In genomic region chr13:5211659-5212058, GRCm38 (mm10) we compare ENCODE assay signal across 23 mouse cellular contexts.
DNase-seq lines count a peak whose midpoint lies in the region; ATAC-seq and TF ChIP-seq lines count a peak whose summit lies in the region.
"Had no signal": no experiment of that assay in that cellular context is flagged by ENCODE, and none has a peak within 500 bp of the region (broad histone marks: within the 10 kb centered on the region; RNA-seq: fewer than 3 reads in every experiment).

No protein-coding gene starts in this region.

- no peaks in the 10 kb centered on the region for H3K9me3 ChIP-seq in embryonic facial prominence, embryonic 11.5 days (replicated peaks; ENCODE audit: control insufficient read depth, low read length)
- H3K9me3 ChIP-seq in embryonic facial prominence, embryonic 10.5 days = no peaks in the 10 kb centered on the region
- no peaks in the 10 kb centered on the region for H3K9me3 ChIP-seq in embryonic facial prominence, embryonic 14.5 days (ENCODE audit: control insufficient read depth, low read length)
- H3K9me3 ChIP-seq in limb, embryonic 12.5 days = no peaks in the 10 kb centered on the region
- H3K9me3 ChIP-seq in limb, embryonic 14.5 days (ENCODE audit: control insufficient read depth, low read length) = no peaks in the 10 kb centered on the region
- H3K9me3 ChIP-seq: embryonic facial prominence, embryonic 12.5 days; embryonic facial prominence, embryonic 15.5 days; forebrain, embryonic 10.5 days; forebrain, embryonic 12.5 days had no signal

- ATAC-seq in embryonic facial prominence, embryonic 11.5 days (replicated peaks; ENCODE audit: insufficient number of reproducible peaks, low FRiP score, low TSS enrichment, low read depth) = no peak
- ATAC-seq in embryonic facial prominence, embryonic 14.5 days (ENCODE audit: low read depth) = no peak
- peak; percentile 52; the same call in 1 of the 2 replicates for ATAC-seq in limb, embryonic 12.5 days (ENCODE audit: insufficient number of reproducible peaks, insufficient read depth, low FRiP score, low TSS enrichment, low read depth)
- ATAC-seq in limb, embryonic 14.5 days (ENCODE audit: low FRiP score, low read depth) = peak; percentile 82
- ATAC-seq: forebrain, embryonic 14.5 days; forebrain, embryonic 16.5 days had no signal

- TF ChIP-seq POLR2A in limb, embryonic 14.5 days (IDR thresholded peaks at IDR 0.05; ENCODE audit: borderline replicate concordance, extremely low read depth, insufficient read depth, insufficient read length) = no peak

- no peaks in the 10 kb centered on the region for H3K36me3 ChIP-seq in embryonic facial prominence, embryonic 11.5 days (replicated peaks; ENCODE audit: control insufficient read depth, insufficient read depth, low read depth, low read length)
- H3K36me3 ChIP-seq in embryonic facial prominence, embryonic 10.5 days (replicated peaks) = no peaks in the 10 kb centered on the region
- H3K36me3 ChIP-seq in embryonic facial prominence, embryonic 14.5 days (ENCODE audit: control insufficient read depth, insufficient read depth, low read length) = no peaks in the 10 kb centered on the region
- no peaks in the 10 kb centered on the region for H3K36me3 ChIP-seq in limb, embryonic 12.5 days
- no peaks in the 10 kb centered on the region for H3K36me3 ChIP-seq in limb, embryonic 14.5 days (ENCODE audit: control insufficient read depth, insufficient read depth, low read length)
- H3K36me3 ChIP-seq: embryonic facial prominence, embryonic 12.5 days; embryonic facial prominence, embryonic 15.5 days; forebrain, embryonic 10.5 days; forebrain, embryonic 12.5 days had no signal

- H3K27me3 ChIP-seq in embryonic facial prominence, embryonic 11.5 days (ENCODE audit: control insufficient read depth, insufficient read depth, low read length) = no peaks in the 10 kb centered on the region
- H3K27me3 ChIP-seq in embryonic facial prominence, embryonic 10.5 days (replicated peaks; ENCODE audit: low read depth, poor library complexity, severe bottlenecking) = no peaks in the 10 kb centered on the region
- H3K27me3 ChIP-seq in embryonic facial prominence, embryonic 14.5 days (replicated peaks; ENCODE audit: control insufficient read depth, insufficient read depth, low read length) = no peaks in the 10 kb centered on the region
- H3K27me3 ChIP-seq in limb, embryonic 12.5 days = no peaks in the 10 kb centered on the region
- H3K27me3 ChIP-seq in limb, embryonic 14.5 days (ENCODE audit: control insufficient read depth, insufficient read depth, low read length) = no peaks in the 10 kb centered on the region
- H3K27me3 ChIP-seq: embryonic facial prominence, embryonic 12.5 days; embryonic facial prominence, embryonic 15.5 days; forebrain, embryonic 12.5 days had no signal

- H3K4me2 ChIP-seq in embryonic facial prominence, embryonic 11.5 days (ENCODE audit: low read depth, low read length) = no peak overlapping the region
- H3K4me2 ChIP-seq in embryonic facial prominence, embryonic 14.5 days (ENCODE audit: low read depth, low read length) = no peak overlapping the region
- H3K4me2 ChIP-seq in limb, embryonic 12.5 days = no peak overlapping the region
- H3K4me2 ChIP-seq in limb, embryonic 14.5 days (replicated peaks; ENCODE audit: low read depth, low read length, severe bottlenecking) = no peak overlapping the region
- H3K4me2 ChIP-seq: embryonic facial prominence, embryonic 12.5 days; embryonic facial prominence, embryonic 15.5 days; forebrain, embryonic 12.5 days had no signal

- 60% methylated on average over 1 of the region's 1 CpGs for WGBS in embryonic facial prominence, embryonic 11.5 days
- WGBS in embryonic facial prominence, embryonic 10.5 days = 85% methylated on average over 1 of the region's 1 CpGs
- 26% methylated on average over 1 of the region's 1 CpGs for WGBS in embryonic facial prominence, embryonic 14.5 days
- WGBS in limb, embryonic 12.5 days = 11% methylated on average over 1 of the region's 1 CpGs
- WGBS in limb, embryonic 14.5 days = 18% methylated on average over 1 of the region's 1 CpGs

- no peak overlapping the region for H3K4me3 ChIP-seq in embryonic facial prominence, embryonic 11.5 days (ENCODE audit: low read depth, low read length)
- no peak overlapping the region for H3K4me3 ChIP-seq in embryonic facial prominence, embryonic 10.5 days
- H3K4me3 ChIP-seq in embryonic facial prominence, embryonic 14.5 days (ENCODE audit: low read depth, low read length) = no peak overlapping the region
- no peak overlapping the region for H3K4me3 ChIP-seq in limb, embryonic 12.5 days (replicated peaks)
- H3K4me3 ChIP-seq in limb, embryonic 14.5 days (replicated peaks; ENCODE audit: low read length) = no peak overlapping the region
- H3K4me3 ChIP-seq: embryonic facial prominence, embryonic 12.5 days; embryonic facial prominence, embryonic 15.5 days; erythroblast, embryonic 14.5 days; forebrain, embryonic 10.5 days; forebrain, embryonic 12.5 days had no signal

- no peak overlapping the region for H3K9ac ChIP-seq in embryonic facial prominence, embryonic 11.5 days (replicated peaks; ENCODE audit: low read length)
- H3K9ac ChIP-seq in embryonic facial prominence, embryonic 14.5 days (ENCODE audit: low read depth, low read length) = no peak overlapping the region
- H3K9ac ChIP-seq in limb, embryonic 12.5 days (replicated peaks) = no peak overlapping the region
- H3K9ac ChIP-seq in limb, embryonic 14.5 days (ENCODE audit: low read depth, low read length, severe bottlenecking) = no peak overlapping the region
- H3K9ac ChIP-seq: embryonic facial prominence, embryonic 12.5 days; embryonic facial prominence, embryonic 15.5 days; forebrain, embryonic 12.5 days had no signal

- DNase-seq in embryonic facial prominence, embryonic 11.5 days (ENCODE audit: low spot score) = peak; percentile 39
- no peak for DNase-seq in embryonic facial prominence, embryonic 10.5 days (ENCODE audit: low spot score)
- DNase-seq in embryonic facial prominence, embryonic 14.5 days (ENCODE audit: low spot score) = peak; percentile 29
- DNase-seq in limb, embryonic 14.5 days (ENCODE audit: low spot score) = peak; percentile 35
- no peak for DNase-seq in ovary, postnatal 10 days (ENCODE audit: low spot score)
- DNase-seq in ovary, postnatal 36 days (ENCODE audit: low spot score) = no peak
- DNase-seq: adrenal gland, adult 8-10 months; adrenal gland, postnatal 14 days; adrenal gland, postnatal 36 days; cerebellum, adult 11-12 months; cerebellum, adult 2 months; cerebellum, adult 9-10 months; cerebellum, postnatal 10 days; cerebellum, postnatal 25 days; embryo, embryonic 11 days had no signal

- no peaks in the 10 kb centered on the region for H3K4me1 ChIP-seq in embryonic facial prominence, embryonic 11.5 days (ENCODE audit: control insufficient read depth, insufficient read depth, low read length)
- no peaks in the 10 kb centered on the region for H3K4me1 ChIP-seq in embryonic facial prominence, embryonic 10.5 days
- no peaks in the 10 kb centered on the region for H3K4me1 ChIP-seq in embryonic facial prominence, embryonic 14.5 days (ENCODE audit: control insufficient read depth, insufficient read depth, low read length)
- peaks cover 7% of the 10 kb centered on the region for H3K4me1 ChIP-seq in limb, embryonic 12.5 days (replicated peaks)
- no peaks in the 10 kb centered on the region for H3K4me1 ChIP-seq in limb, embryonic 14.5 days (ENCODE audit: control insufficient read depth, insufficient read depth, low read length)
- H3K4me1 ChIP-seq: embryonic facial prominence, embryonic 15.5 days; forebrain, embryonic 10.5 days; forebrain, embryonic 12.5 days had no signal

- no peak overlapping the region for H3K27ac ChIP-seq in embryonic facial prominence, embryonic 11.5 days (replicated peaks; ENCODE audit: low read depth, low read length)
- no peak overlapping the region for H3K27ac ChIP-seq in embryonic facial prominence, embryonic 10.5 days (replicated peaks)
- no peak overlapping the region for H3K27ac ChIP-seq in embryonic facial prominence, embryonic 14.5 days (replicated peaks; ENCODE audit: low read depth, low read length)
- H3K27ac ChIP-seq in limb, embryonic 12.5 days = no peak overlapping the region
- no peak overlapping the region for H3K27ac ChIP-seq in limb, embryonic 14.5 days (replicated peaks; ENCODE audit: low read depth, low read length)
- H3K27ac ChIP-seq: embryonic facial prominence, embryonic 12.5 days; embryonic facial prominence, embryonic 15.5 days; forebrain, embryonic 10.5 days; forebrain, embryonic 12.5 days had no signal

Comparison
In these comparisons a context has a peak if more than half of its experiments do, and no peak if none do; other contexts are left out.
1. DNase-seq: peak in embryonic facial prominence, embryonic 11.5 days (single experiment), embryonic facial prominence, embryonic 14.5 days (single experiment) and limb, embryonic 14.5 days (single experiment); none in embryonic facial prominence, embryonic 10.5 days (single experiment), ovary, postnatal 10 days (single experiment) and ovary, postnatal 36 days (single experiment).
2. ATAC-seq: peak in limb, embryonic 12.5 days (single experiment) and limb, embryonic 14.5 days (single experiment); none in embryonic facial prominence, embryonic 11.5 days (single experiment) and embryonic facial prominence, embryonic 14.5 days (single experiment).